Mouse (Mus musculus): ENCODE data around the gene Eno1. TPM values are rescaled to one million over a fixed set of nuclear protein-coding genes. Genes with fewer than 3 reads are reported as not detected.
A peak's percentile ranks its signal among the peaks of the same experiment; 100 is the strongest.

Eno1 gene
- polyA plus RNA-seq, 1 experiment: 636 TPM

- TF ChIP-seq CTCF (conservative IDR thresholded peaks at IDR 0.05; ENCODE audit: insufficient read depth, insufficient read length, low read depth, low read length) (no peak), POLR2A (IDR thresholded peaks at IDR 0.05; ENCODE audit: low read depth, low read length) (no peak)
- Histone ChIP-seq H3K27me3 (replicated peaks; ENCODE audit: control insufficient read depth, insufficient read depth, low read length) (no peaks in the 10 kb centered on the region), H3K4me1 (ENCODE audit: control insufficient read depth, insufficient read depth, low read length) (no peaks in the 10 kb centered on the region), H3K27ac (ENCODE audit: insufficient read depth, low read depth, low read length) (no peak overlapping the region), H3K4me3 (ENCODE audit: insufficient read depth, low read depth, low read length) (no peak overlapping the region), H3K36me3 (ENCODE audit: control insufficient read depth, insufficient read depth, low read length) (no peaks in the 10 kb centered on the region)
- DNase-seq: no peak
- 47% methylated on average over 3 of the region's 3 CpGs for WGBS
Observed at GRCm38 (mm10) chr4:150204877-150205276, 31.6 kb upstream of the Eno1 start.

- Histone ChIP-seq H3K27me3 (replicated peaks; ENCODE audit: control insufficient read depth, insufficient read depth, low read length) (no peaks in the 10 kb centered on the region), H3K27ac (ENCODE audit: insufficient read depth, low read depth, low read length) (no peak overlapping the region), H3K36me3 (ENCODE audit: control insufficient read depth, insufficient read depth, low read length) (no peaks in the 10 kb centered on the region), H3K4me3 (ENCODE audit: insufficient read depth, low read depth, low read length) (no peak overlapping the region), H3K4me1 (ENCODE audit: control insufficient read depth, insufficient read depth, low read length) (peaks cover 3% of the 10 kb centered on the region; the same call in 1 of the 2 replicates)
- no peak for DNase-seq
- TF ChIP-seq POLR2A (IDR thresholded peaks at IDR 0.05; ENCODE audit: low read depth, low read length): no peak
- TF ChIP-seq CTCF (conservative IDR thresholded peaks at IDR 0.05; ENCODE audit: insufficient read depth, insufficient read length, low read depth, low read length): no peak
- 92% methylated on average over 5 of the region's 5 CpGs for WGBS
Observed at GRCm38 (mm10) chr4:150209751-150210150, 26.8 kb upstream of the Eno1 start.

- DNase-seq: no peak
- H3K27ac ChIP-seq (ENCODE audit: insufficient read depth, low read depth, low read length): no peak overlapping the region
- TF ChIP-seq POLR2A (IDR thresholded peaks at IDR 0.05; ENCODE audit: low read depth, low read length) (no peak), CTCF (conservative IDR thresholded peaks at IDR 0.05; ENCODE audit: insufficient read depth, insufficient read length, low read depth, low read length) (no peak)
- H3K4me3 ChIP-seq (ENCODE audit: insufficient read depth, low read depth, low read length): no peak overlapping the region
- no peaks in the 10 kb centered on the region for H3K36me3 ChIP-seq (ENCODE audit: control insufficient read depth, insufficient read depth, low read length)
- peaks cover 3% of the 10 kb centered on the region; the same call in 1 of the 2 replicates for H3K4me1 ChIP-seq (ENCODE audit: control insufficient read depth, insufficient read depth, low read length)
- H3K27me3 ChIP-seq (replicated peaks; ENCODE audit: control insufficient read depth, insufficient read depth, low read length): no peaks in the 10 kb centered on the region
- WGBS: 87% methylated on average over 8 of the region's 8 CpGs
Observed at GRCm38 (mm10) chr4:150210306-150210705, 26.2 kb upstream of the Eno1 start.

- Histone ChIP-seq H3K4me3 (ENCODE audit: insufficient read depth, low read depth, low read length) (no peak overlapping the region), H3K27me3 (replicated peaks; ENCODE audit: control insufficient read depth, insufficient read depth, low read length) (no peaks in the 10 kb centered on the region), H3K4me1 (ENCODE audit: control insufficient read depth, insufficient read depth, low read length) (peaks cover 3% of the 10 kb centered on the region; the same call in 1 of the 2 replicates), H3K27ac (ENCODE audit: insufficient read depth, low read depth, low read length) (no peak overlapping the region), H3K36me3 (ENCODE audit: control insufficient read depth, insufficient read depth, low read length) (no peaks in the 10 kb centered on the region)
- no peak for DNase-seq
- WGBS: 57% methylated on average over 10 of the region's 10 CpGs
- TF ChIP-seq CTCF (conservative IDR thresholded peaks at IDR 0.05; ENCODE audit: insufficient read depth, insufficient read length, low read depth, low read length): no peak
Observed at GRCm38 (mm10) chr4:150211930-150212552, 24.5 kb upstream of the Eno1 start.

- peak; percentile 64 for DNase-seq
Observed at GRCm38 (mm10) chr4:150212553-150212971, 24.0 kb upstream of the Eno1 start.

GRCm38 (mm10) chr4:150213910-150214309 lies 22.6 kb upstream of the Eno1 start:
- TF ChIP-seq POLR2A (IDR thresholded peaks at IDR 0.05; ENCODE audit: low read depth, low read length) (no peak), CTCF (conservative IDR thresholded peaks at IDR 0.05; ENCODE audit: insufficient read depth, insufficient read length, low read depth, low read length) (peak; percentile 64)
- 56% methylated on average over 5 of the region's 5 CpGs for WGBS
- Histone ChIP-seq H3K4me3 (ENCODE audit: insufficient read depth, low read depth, low read length) (no peak overlapping the region), H3K27me3 (replicated peaks; ENCODE audit: control insufficient read depth, insufficient read depth, low read length) (no peaks in the 10 kb centered on the region), H3K36me3 (ENCODE audit: control insufficient read depth, insufficient read depth, low read length) (no peaks in the 10 kb centered on the region), H3K4me1 (ENCODE audit: control insufficient read depth, insufficient read depth, low read length) (peaks cover 3% of the 10 kb centered on the region; the same call in 1 of the 2 replicates), H3K27ac (ENCODE audit: insufficient read depth, low read depth, low read length) (no peak overlapping the region)
- DNase-seq: no peak

More at GRCm38 (mm10) chr4:150212553-150212971, 24.0 kb upstream of the Eno1 start:
- H3K27me3 ChIP-seq (replicated peaks; ENCODE audit: control insufficient read depth, insufficient read depth, low read length): no peaks in the 10 kb centered on the region
- TF ChIP-seq POLR2A (IDR thresholded peaks at IDR 0.05; ENCODE audit: low read depth, low read length) (no peak), CTCF (conservative IDR thresholded peaks at IDR 0.05; ENCODE audit: insufficient read depth, insufficient read length, low read depth, low read length) (no peak)
- WGBS: 6% methylated on average over 15 of the region's 15 CpGs
- H3K27ac ChIP-seq (ENCODE audit: insufficient read depth, low read depth, low read length): no peak overlapping the region
- H3K4me1 ChIP-seq (ENCODE audit: control insufficient read depth, insufficient read depth, low read length): peaks cover 3% of the 10 kb centered on the region; the same call in 1 of the 2 replicates
- H3K4me3 ChIP-seq (ENCODE audit: insufficient read depth, low read depth, low read length): 0 out of 2 replicates have a peak overlapping the region, but pooled peaks have one; percentile 23
- H3K36me3 ChIP-seq (ENCODE audit: control insufficient read depth, insufficient read depth, low read length): no peaks in the 10 kb centered on the region

GRCm38 (mm10) chr4:150216423-150216822 lies 20.1 kb upstream of the Eno1 start:
- Histone ChIP-seq H3K4me1 (ENCODE audit: control insufficient read depth, insufficient read depth, low read length) (peaks cover 6% of the 10 kb centered on the region; the same call in 1 of the 2 replicates), H3K27ac (ENCODE audit: insufficient read depth, low read depth, low read length) (no peak overlapping the region), H3K4me3 (ENCODE audit: insufficient read depth, low read depth, low read length) (no peak overlapping the region), H3K36me3 (ENCODE audit: control insufficient read depth, insufficient read depth, low read length) (no peaks in the 10 kb centered on the region), H3K27me3 (replicated peaks; ENCODE audit: control insufficient read depth, insufficient read depth, low read length) (no peaks in the 10 kb centered on the region)
- DNase-seq: no peak
- TF ChIP-seq POLR2A (IDR thresholded peaks at IDR 0.05; ENCODE audit: low read depth, low read length) (no peak), CTCF (conservative IDR thresholded peaks at IDR 0.05; ENCODE audit: insufficient read depth, insufficient read length, low read depth, low read length) (no peak)
- WGBS: 88% methylated on average over 6 of the region's 6 CpGs
